Mouse (Mus musculus): Measurements from ENCODE around the gene Efcab6. TPM values are rescaled to one million over a fixed set of nuclear protein-coding genes. Genes with fewer than 3 reads are reported as not detected.

Efcab6 gene
- total RNA-seq, 1 experiment from 2014 or later, result not detected

DNA sequence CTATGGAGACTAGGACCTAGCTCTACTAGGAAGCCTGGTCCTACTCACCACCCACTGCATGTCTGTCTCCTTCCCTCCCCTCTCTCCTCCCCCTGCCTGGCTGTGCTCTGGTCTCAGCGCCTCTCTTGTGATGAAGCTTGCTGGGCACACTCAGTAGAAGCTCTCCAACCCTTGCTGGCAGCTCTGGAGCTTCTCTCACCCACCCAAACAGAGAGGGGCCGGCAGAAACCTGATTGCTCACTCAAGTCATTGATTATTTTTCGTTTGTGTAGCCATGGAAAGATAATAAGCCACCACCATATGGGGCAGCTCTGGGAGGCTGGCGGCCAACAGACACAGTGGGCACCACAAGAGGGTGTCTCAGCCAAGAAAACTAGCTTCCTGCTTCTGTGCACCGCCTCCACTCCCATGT lies 211.8 kb downstream of the Efcab6 start:
- ATAC-seq (replicated peaks in 1 of 2; ENCODE audit: insufficient read depth in 1 of 2, low FRiP score in 2 of 2, low TSS enrichment in 1 of 2, low read depth in 1 of 2, poor library complexity in 2 of 2, severe bottlenecking in 2 of 2), result no peak

DNA sequence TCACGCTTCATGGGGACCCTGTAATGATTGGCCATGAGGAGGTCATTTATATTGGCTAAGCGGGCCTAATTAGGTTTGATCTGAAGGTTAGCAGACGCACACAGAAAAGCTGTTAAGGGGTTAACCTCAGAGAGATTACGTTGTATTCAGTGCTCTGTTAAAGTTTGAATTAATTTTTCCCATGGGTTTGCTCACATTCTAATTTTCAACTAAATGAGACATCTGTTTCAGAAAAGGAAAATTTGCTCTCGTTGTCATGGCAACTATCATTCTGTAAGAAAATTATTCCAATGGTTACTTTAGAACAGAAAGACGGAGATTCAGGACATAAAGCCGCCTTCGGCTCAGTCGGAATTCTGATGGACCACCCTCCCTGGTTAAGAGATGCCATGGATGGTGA lies 217.0 kb downstream of the Efcab6 start:
- no peak for ATAC-seq (replicated peaks in 1 of 2; ENCODE audit: insufficient read depth in 1 of 2, low FRiP score in 2 of 2, low TSS enrichment in 1 of 2, low read depth in 1 of 2, poor library complexity in 2 of 2, severe bottlenecking in 2 of 2)

DNA sequence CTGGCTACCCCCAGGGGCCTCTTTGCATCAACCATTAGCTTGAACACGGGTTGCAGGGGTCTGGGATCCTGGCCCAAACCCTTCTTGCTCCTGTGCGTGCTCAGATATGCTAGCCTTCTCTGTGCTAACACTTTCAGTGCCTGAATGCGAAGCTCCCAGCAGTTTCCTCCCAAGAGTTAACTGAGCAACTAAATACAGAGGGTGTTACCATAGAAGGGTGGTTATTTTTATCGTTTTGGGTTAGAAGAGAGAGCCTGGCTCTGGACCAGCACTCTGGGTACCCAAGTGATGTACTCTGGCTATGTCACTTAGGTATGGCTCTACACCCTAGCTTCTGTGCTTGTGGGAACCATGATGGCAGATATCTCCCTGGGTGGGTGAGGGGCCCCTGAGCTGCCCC lies 217.7 kb downstream of the Efcab6 start:
- no peak for ATAC-seq (replicated peaks in 1 of 2; ENCODE audit: insufficient read depth in 1 of 2, low FRiP score in 2 of 2, low TSS enrichment in 1 of 2, low read depth in 1 of 2, poor library complexity in 2 of 2, severe bottlenecking in 2 of 2)

DNA sequence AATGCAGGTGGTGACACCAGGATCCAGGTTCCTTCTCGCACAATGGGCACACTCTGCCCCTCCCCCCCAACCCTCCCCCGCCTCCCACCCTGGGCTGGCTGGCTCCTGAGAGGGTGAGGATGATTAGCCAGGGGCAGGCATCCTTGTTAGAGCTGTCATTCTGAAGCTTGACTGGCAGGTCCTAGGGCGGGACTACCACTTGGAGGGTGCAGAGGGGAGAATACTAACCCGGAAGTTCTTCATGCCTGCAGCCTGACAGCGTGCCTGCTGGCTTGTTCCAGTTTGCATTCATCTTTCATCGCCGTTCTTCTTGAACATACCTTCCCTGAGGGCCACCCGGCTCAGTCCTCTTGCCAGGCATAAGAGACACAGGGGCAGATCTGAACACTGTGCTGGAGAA lies 218.6 kb downstream of the Efcab6 start:
- no peak for ATAC-seq (replicated peaks in 1 of 2; ENCODE audit: insufficient read depth in 1 of 2, low FRiP score in 2 of 2, low TSS enrichment in 1 of 2, low read depth in 1 of 2, poor library complexity in 2 of 2, severe bottlenecking in 2 of 2)

DNA sequence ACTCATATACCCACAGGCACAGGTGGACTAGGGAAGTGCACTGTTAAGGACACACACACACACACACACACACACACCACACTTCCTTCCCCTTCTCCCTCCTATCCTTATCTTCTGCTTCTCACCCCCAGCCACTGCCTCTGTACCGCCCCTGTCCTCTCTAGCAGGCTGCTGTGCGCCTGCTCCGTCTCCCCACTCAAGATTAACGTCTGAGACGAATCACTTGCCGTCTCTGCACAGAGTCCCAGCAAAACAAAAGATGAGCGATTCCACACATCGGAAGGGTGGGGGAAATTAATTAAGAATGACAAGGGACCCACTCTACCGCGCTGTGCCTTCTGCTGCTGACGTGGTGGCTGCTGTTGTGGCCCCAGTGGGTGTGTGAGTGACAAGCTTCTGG lies 219.4 kb downstream of the Efcab6 start:
- ATAC-seq (replicated peaks in 1 of 2; ENCODE audit: insufficient read depth in 1 of 2, low FRiP score in 2 of 2, low TSS enrichment in 1 of 2, low read depth in 1 of 2, poor library complexity in 2 of 2, severe bottlenecking in 2 of 2), result no peak

DNA sequence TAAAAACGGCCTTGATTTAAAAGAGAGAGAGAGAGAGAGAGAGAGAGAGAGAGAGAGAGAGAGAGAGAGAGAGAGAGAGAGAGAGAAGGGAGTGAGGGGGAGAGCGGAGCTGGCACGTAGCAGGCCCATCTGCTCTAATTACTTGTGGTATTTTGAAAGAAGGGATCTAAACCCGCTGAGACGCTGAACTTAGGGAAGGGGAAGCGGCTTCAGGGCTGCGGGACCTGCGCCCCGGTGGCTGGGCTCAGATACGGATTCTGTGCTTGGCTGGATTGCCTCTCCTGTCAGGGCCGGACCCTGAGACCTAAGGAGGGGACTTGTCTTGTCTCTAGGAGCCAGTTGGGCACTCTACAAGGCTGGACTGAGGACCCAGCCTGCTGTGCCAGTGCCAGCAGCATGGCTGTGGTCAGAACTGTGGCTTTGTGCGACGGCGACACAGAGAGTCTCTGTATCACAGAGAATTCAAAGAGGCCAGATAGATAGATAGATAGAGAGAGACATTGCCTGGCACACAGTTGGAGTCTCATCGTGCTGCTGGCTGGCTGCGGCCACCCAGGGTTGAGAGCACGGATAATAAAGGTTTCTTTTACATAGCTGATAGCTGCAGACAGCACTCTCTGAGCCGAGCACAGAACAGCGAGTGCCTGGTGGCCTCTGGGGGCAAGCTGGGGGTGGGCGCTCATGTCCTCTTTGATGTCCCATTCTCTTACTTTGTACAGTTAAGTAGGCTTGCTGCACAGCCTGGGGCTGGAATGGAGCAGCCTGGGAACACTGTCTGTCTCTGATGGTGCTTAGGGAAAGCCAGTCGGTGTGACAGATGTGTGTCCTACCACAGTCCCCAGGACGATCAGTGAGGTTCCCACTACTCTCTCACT lies 222.0 kb downstream of the Efcab6 start:
- no peak for ATAC-seq (replicated peaks in 1 of 2; ENCODE audit: insufficient read depth in 1 of 2, low FRiP score in 2 of 2, low TSS enrichment in 1 of 2, low read depth in 1 of 2, poor library complexity in 2 of 2, severe bottlenecking in 2 of 2)

DNA sequence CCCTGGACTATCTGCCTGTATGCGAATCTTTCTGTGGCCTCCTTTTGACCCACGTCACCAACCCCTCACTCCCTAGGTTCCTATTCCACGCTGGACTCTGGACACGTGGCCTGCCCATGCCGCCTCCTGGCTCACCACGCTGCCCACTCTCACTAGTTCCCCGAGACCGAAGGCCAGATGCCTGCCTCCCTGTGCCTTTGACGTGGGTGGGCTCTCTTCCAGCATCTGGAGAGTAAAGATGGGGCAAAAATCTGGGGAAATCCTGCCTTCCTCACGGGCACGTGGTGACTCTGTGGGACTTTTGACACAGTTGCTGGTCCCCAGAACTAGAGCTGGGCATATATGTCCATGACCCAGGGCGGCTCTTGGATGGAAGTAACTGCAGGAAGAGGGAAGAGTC lies 222.8 kb downstream of the Efcab6 start:
- ATAC-seq (replicated peaks in 1 of 2; ENCODE audit: insufficient read depth in 1 of 2, low FRiP score in 2 of 2, low TSS enrichment in 1 of 2, low read depth in 1 of 2, poor library complexity in 2 of 2, severe bottlenecking in 2 of 2), result no peak

DNA sequence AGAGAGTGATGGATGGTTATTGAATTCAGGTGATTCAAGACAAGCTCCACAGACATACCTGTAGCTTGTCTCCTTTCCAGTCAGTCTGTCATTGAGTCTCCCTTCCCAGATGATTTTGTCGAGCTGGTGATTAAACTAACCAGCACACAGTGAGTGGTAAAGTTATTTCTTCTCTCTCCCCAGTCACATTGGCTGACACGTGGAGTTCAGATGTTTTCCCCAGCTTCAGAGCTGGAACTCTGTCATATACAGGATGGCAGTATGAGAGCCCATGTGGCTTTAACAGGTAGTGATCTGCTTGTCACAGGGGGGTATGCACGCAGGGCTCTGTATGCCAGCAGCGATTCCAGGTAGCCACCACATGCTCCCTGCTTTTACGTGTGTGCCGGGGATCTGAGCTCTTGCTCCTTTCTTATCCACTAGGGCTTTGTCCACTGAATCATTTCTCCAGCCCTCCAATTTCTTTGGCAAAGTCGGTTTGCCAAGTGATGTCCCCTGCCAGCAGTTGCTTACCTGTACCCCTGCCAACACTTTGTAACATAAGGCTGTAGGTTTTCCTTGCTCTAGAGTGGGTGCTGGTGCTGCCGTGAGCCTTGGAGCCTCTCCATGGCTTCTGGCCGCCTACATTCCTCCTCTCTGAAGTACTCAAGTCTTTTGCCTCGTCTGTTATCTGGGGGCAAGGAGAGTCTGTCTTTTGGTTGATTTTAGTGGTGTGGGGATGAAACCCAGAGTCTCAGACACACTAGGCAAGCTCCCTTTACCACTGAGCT lies 224.0 kb downstream of the Efcab6 start:
- no peak for ATAC-seq (replicated peaks in 1 of 2; ENCODE audit: insufficient read depth in 1 of 2, low FRiP score in 2 of 2, low TSS enrichment in 1 of 2, low read depth in 1 of 2, poor library complexity in 2 of 2, severe bottlenecking in 2 of 2)

DNA sequence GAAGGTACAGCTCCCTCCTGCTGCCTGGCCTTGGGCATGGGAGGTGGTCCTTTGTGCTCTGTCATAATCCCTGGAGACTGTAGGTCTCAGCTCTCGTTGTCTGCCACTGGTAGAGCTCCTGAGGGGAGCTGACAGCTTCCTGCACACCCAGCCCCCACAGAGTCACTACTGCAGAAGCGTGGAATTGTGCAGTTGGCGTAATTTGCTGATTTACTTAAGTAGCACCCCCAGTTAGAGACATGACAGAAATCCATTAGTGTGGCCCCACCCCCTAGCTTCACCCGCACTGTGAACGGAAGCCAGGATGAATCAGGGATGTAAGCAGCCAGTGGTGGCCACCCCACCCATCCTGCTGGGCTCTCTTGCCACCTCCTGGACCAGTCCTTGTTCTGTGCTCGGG lies 232.9 kb downstream of the Efcab6 start:
- ATAC-seq (replicated peaks in 1 of 2; ENCODE audit: insufficient read depth in 1 of 2, low FRiP score in 2 of 2, low TSS enrichment in 1 of 2, low read depth in 1 of 2, poor library complexity in 2 of 2, severe bottlenecking in 2 of 2), result no peak

DNA sequence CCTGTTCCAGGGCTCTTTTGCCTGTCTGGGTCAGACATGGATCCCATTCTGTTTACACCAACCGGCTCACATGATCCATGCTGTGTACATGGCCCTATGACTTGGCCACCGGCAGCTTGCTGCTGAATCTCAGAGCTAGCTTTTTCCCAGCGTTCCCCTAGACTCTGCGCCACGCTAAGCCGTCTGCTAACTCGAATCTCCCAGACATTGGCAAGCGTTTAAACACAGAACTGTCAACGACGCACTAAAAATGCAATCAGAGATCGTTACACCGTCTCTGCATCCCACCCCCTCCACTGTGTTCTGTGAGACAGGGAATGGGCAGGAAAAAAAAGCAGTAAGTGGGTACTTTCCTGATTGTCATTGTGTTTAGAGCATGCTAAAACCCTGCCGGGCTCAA lies 236.0 kb downstream of the Efcab6 start:
- no peak for ATAC-seq (replicated peaks in 1 of 2; ENCODE audit: insufficient read depth in 1 of 2, low FRiP score in 2 of 2, low TSS enrichment in 1 of 2, low read depth in 1 of 2, poor library complexity in 2 of 2, severe bottlenecking in 2 of 2)

DNA sequence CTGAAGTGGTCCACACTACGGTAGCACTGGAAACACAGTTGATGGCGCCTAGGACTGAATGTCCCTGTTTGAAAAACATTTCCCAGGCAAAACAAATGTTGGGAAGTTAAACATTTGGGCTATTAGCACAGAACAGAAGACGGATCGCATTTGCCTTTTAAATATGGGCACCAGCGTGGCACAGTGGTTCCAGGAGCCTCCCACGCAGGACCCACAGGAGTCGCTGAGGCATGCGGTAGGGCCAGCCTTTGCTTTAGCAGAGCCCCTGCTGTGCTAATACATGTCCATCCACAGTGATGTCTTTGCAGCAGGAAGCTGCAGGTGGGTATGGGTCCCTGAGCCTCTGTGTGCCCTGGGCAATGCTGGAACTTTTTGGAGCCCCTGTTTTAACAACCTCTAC lies 237.2 kb downstream of the Efcab6 start:
- ATAC-seq (replicated peaks in 1 of 2; ENCODE audit: insufficient read depth in 1 of 2, low FRiP score in 2 of 2, low TSS enrichment in 1 of 2, low read depth in 1 of 2, poor library complexity in 2 of 2, severe bottlenecking in 2 of 2), result no peak

Other genes starting within 250 kb of the Efcab6 start
- gene Sult4a1, start 40.4 kb upstream of the Efcab6 start, total RNA-seq (2017), result not detected in 2 replicates
- not detected in 2 replicates for gene Pnpla5, start 57.8 kb upstream of the Efcab6 start, total RNA-seq (2017)
- gene Pnpla3, start 102.5 kb upstream of the Efcab6 start, total RNA-seq (2017), result not detected in 2 replicates
- gene Samm50, start 126.9 kb upstream of the Efcab6 start, total RNA-seq (2017), result 18.6 and 32.5 TPM in 2 replicates
- 0.45 and 2.5 TPM in 2 replicates for gene Parvb, start 166.7 kb upstream of the Efcab6 start, total RNA-seq (2017)